Mouse (Mus musculus) hindbrain, embryonic 13.5 days (tissue): Measurements from ENCODE around the gene Phpt1. TPM values are rescaled to one million over a fixed set of nuclear protein-coding genes. Genes with fewer than 3 reads are reported as not detected.

ENCODE experiments used
- ATAC-seq: fragments of 200-750 bp; cut with Nextera tagmentation; 2 replicates; pipeline ENCODE4 v1.8.0; 2017; ENCODE audit warnings: moderate TSS enrichment; ENCODE audit not compliant: low FRiP score
- H3K27ac ChIP-seq: fragments of 300-500 bp; sonication (generic); 2 replicates; pipeline ENCODE4 v1.5.1; 2015; ENCODE audit warnings: inconsistent platforms, mild to moderate bottlenecking, moderate library complexity
- H3K27me3 ChIP-seq: fragments of 300-500 bp; sonication (generic); 2 replicates; pipeline ENCODE4 v1.6.1; 2015; ENCODE audit warnings: mild to moderate bottlenecking, inconsistent platforms
- H3K36me3 ChIP-seq: fragments of 300-500 bp; sonication (generic); 2 replicates; pipeline ENCODE4 v1.6.1; 2015; ENCODE audit warnings: mild to moderate bottlenecking, inconsistent platforms
- H3K4me1 ChIP-seq: fragments of 300-500 bp; sonication (generic); replicated peaks from 2 replicates; pipeline ENCODE4 v1.6.1; 2015; ENCODE audit warnings: inconsistent platforms
- H3K4me2 ChIP-seq: fragments of 300-500 bp; sonication (generic); 2 replicates; pipeline ENCODE4 v1.6.1; 2015; ENCODE audit warnings: inconsistent platforms, mild to moderate bottlenecking, moderate library complexity
- H3K4me3 ChIP-seq: fragments of 300-500 bp; sonication (generic); 2 replicates; pipeline ENCODE4 v1.5.1; 2015; ENCODE audit warnings: mild to moderate bottlenecking, inconsistent platforms
- H3K9ac ChIP-seq: fragments of 300-500 bp; sonication (generic); 2 replicates; pipeline ENCODE4 v1.6.1; 2015; ENCODE audit warnings: mild to moderate bottlenecking, inconsistent platforms
- H3K9me3 ChIP-seq: fragments of 300-500 bp; sonication (generic); 2 replicates; pipeline ENCODE4 v1.6.1; 2016; ENCODE audit warnings: inconsistent platforms
- WGBS: fragments of 180-500 bp; shearing (Covaris S2); methylation state at CpG from one replicate; pipeline ENCODE4 v1.1.7; 2015; 5-methylcytosine and 5-hydroxymethylcytosine counted together
- polyA plus RNA-seq: library from polyadenylated mRNA; unstranded; fragments of >200 nt; fragmentation: Nextera tagmentation; extraction: Ambion mirVana; gene quantifications from 2 replicates; pipeline ENCODE4 v1.2.1, GENCODE M21; 2015

Phpt1 gene
- polyA plus RNA-seq, 1 experiment from 2014 or later = 179 TPM

GRCm38 (mm10) chr2:25596765-25597510 is 21.9 kb upstream of the Phpt1 start:
- no peak overlapping the region for H3K9ac ChIP-seq
- no peak overlapping the region for H3K27ac ChIP-seq
- no peaks in the 10 kb centered on the region for H3K4me1 ChIP-seq
- H3K9me3 ChIP-seq = no peaks in the 10 kb centered on the region
- ATAC-seq = no peak
- no peak overlapping the region for H3K4me2 ChIP-seq
- WGBS = 98% methylated on average over 5 of the region's 5 CpGs
- no peaks in the 10 kb centered on the region for H3K27me3 ChIP-seq
- peaks cover 95% of the 10 kb centered on the region for H3K36me3 ChIP-seq
- no peak overlapping the region for H3K4me3 ChIP-seq

GRCm38 (mm10) chr2:25591863-25592262 is 16.8 kb upstream of the Phpt1 start:
- H3K36me3 ChIP-seq = peaks cover 90% of the 10 kb centered on the region
- no peaks in the 10 kb centered on the region for H3K4me1 ChIP-seq
- H3K9me3 ChIP-seq = no peaks in the 10 kb centered on the region
- H3K27ac ChIP-seq = no peak overlapping the region
- H3K4me2 ChIP-seq = no peak overlapping the region
- H3K9ac ChIP-seq = no peak overlapping the region
- no peak for ATAC-seq
- WGBS = 88% methylated on average over 2 of the region's 2 CpGs
- no peaks in the 10 kb centered on the region for H3K27me3 ChIP-seq
- H3K4me3 ChIP-seq = no peak overlapping the region

GRCm38 (mm10) chr2:25588227-25588907 is 13.3 kb upstream of the Phpt1 start:
- Histone ChIP-seq H3K4me2 (no peak overlapping the region), H3K36me3 (peaks cover 94% of the 10 kb centered on the region), H3K27me3 (no peaks in the 10 kb centered on the region), H3K9ac (no peak overlapping the region), H3K4me3 (no peak overlapping the region), H3K27ac (no peak overlapping the region), H3K9me3 (no peaks in the 10 kb centered on the region), H3K4me1 (peaks cover 6% of the 10 kb centered on the region)
- 95% methylated on average over 8 of the region's 8 CpGs for WGBS
- no peak for ATAC-seq

GRCm38 (mm10) chr2:25587290-25587689 is 12.3 kb upstream of the Phpt1 start:
- Histone ChIP-seq H3K9ac (no peak overlapping the region), H3K4me1 (peaks cover 17% of the 10 kb centered on the region), H3K27me3 (no peaks in the 10 kb centered on the region), H3K36me3 (peaks cover 87% of the 10 kb centered on the region), H3K27ac (no peak overlapping the region), H3K4me3 (no peak overlapping the region), H3K4me2 (no peak overlapping the region), H3K9me3 (no peaks in the 10 kb centered on the region)
- 89% methylated on average over 8 of the region's 8 CpGs for WGBS
- ATAC-seq = no peak

- H3K9ac ChIP-seq = no peak overlapping the region
- no peak overlapping the region for H3K4me2 ChIP-seq
- WGBS = 91% methylated on average over 3 of the region's 3 CpGs
- peaks cover 32% of the 10 kb centered on the region for H3K4me1 ChIP-seq
- peaks cover 70% of the 10 kb centered on the region for H3K36me3 ChIP-seq
- no peak overlapping the region for H3K4me3 ChIP-seq
- peaks cover 4% of the 10 kb centered on the region for H3K27me3 ChIP-seq
- ATAC-seq = no peak
- H3K27ac ChIP-seq = no peak overlapping the region
- H3K9me3 ChIP-seq = no peaks in the 10 kb centered on the region
Observed at GRCm38 (mm10) chr2:25585601-25586000, 10.6 kb upstream of the Phpt1 start.

GRCm38 (mm10) chr2:25584856-25585255 is 9.8 kb upstream of the Phpt1 start:
- Histone ChIP-seq H3K27ac (no peak overlapping the region), H3K4me1 (peaks cover 39% of the 10 kb centered on the region), H3K9me3 (no peaks in the 10 kb centered on the region), H3K4me3 (no peak overlapping the region), H3K36me3 (peaks cover 63% of the 10 kb centered on the region), H3K4me2 (no peak overlapping the region), H3K27me3 (peaks cover 11% of the 10 kb centered on the region), H3K9ac (no peak overlapping the region)
- no peak for ATAC-seq
- 86% methylated on average over 4 of the region's 4 CpGs for WGBS

- no peak overlapping the region for H3K4me2 ChIP-seq
- H3K27ac ChIP-seq = no peak overlapping the region
- ATAC-seq = no peak
- H3K9ac ChIP-seq = no peak overlapping the region
- H3K27me3 ChIP-seq = peaks cover 18% of the 10 kb centered on the region
- no peak overlapping the region for H3K4me3 ChIP-seq
- H3K9me3 ChIP-seq = no peaks in the 10 kb centered on the region
- H3K36me3 ChIP-seq = peaks cover 57% of the 10 kb centered on the region
- 93% methylated on average over 3 of the region's 3 CpGs for WGBS
- peaks cover 46% of the 10 kb centered on the region for H3K4me1 ChIP-seq
Observed at GRCm38 (mm10) chr2:25584152-25584551, 9.1 kb upstream of the Phpt1 start.

- H3K36me3 ChIP-seq = peaks cover 53% of the 10 kb centered on the region
Observed at GRCm38 (mm10) chr2:25583571-25583970, 8.5 kb upstream of the Phpt1 start.

GRCm38 (mm10) chr2:25583120-25583481 is 8.1 kb upstream of the Phpt1 start:
- Histone ChIP-seq H3K36me3 (peaks cover 49% of the 10 kb centered on the region), H3K4me3 (no peak overlapping the region), H3K4me1 (peaks cover 57% of the 10 kb centered on the region), H3K9me3 (no peaks in the 10 kb centered on the region), H3K4me2 (no peak overlapping the region), H3K27ac (peak overlapping the region; percentile 65), H3K9ac (peak overlapping the region; percentile 43; the same call in 1 of the 2 replicates), H3K27me3 (peaks cover 29% of the 10 kb centered on the region)
- WGBS = 74% methylated on average over 6 of the region's 6 CpGs
- no peak for ATAC-seq

More at GRCm38 (mm10) chr2:25583571-25583970, 8.5 kb upstream of the Phpt1 start:
- whole genome bisulfite sequencing = 79% methylated on average over 4 of the region's 4 CpGs
- Histone ChIP-seq H3K9me3 (no peaks in the 10 kb centered on the region), H3K9ac (peak overlapping the region; percentile 43; the same call in 1 of the 2 replicates), H3K4me3 (no peak overlapping the region), H3K27me3 (peaks cover 24% of the 10 kb centered on the region), H3K27ac (peak overlapping the region; percentile 65), H3K4me2 (no peak overlapping the region), H3K4me1 (peaks cover 52% of the 10 kb centered on the region)
- ATAC-seq = no peak

GRCm38 (mm10) chr2:25582466-25583119 is 7.6 kb upstream of the Phpt1 start:
- H3K27ac ChIP-seq = peak overlapping the region; percentile 65
- peak overlapping the region; percentile 43; the same call in 1 of the 2 replicates for H3K9ac ChIP-seq
- peak; percentile 14; the same call in 1 of the 2 replicates for ATAC-seq
- peaks cover 34% of the 10 kb centered on the region for H3K27me3 ChIP-seq
- peaks cover 44% of the 10 kb centered on the region for H3K36me3 ChIP-seq
- H3K4me1 ChIP-seq = peaks cover 62% of the 10 kb centered on the region
- no peak overlapping the region for H3K4me3 ChIP-seq
- 42% methylated on average over 12 of the region's 12 CpGs for WGBS
- no peaks in the 10 kb centered on the region for H3K9me3 ChIP-seq
- H3K4me2 ChIP-seq = no peak overlapping the region

- Histone ChIP-seq H3K4me1 (peaks cover 68% of the 10 kb centered on the region), H3K4me2 (peak overlapping the region; percentile 65; the same call in 1 of the 2 replicates), H3K27me3 (peaks cover 41% of the 10 kb centered on the region), H3K36me3 (peaks cover 38% of the 10 kb centered on the region), H3K9me3 (no peaks in the 10 kb centered on the region), H3K9ac (peak overlapping the region; percentile 39; the same call in 1 of the 2 replicates), H3K27ac (peak overlapping the region; percentile 65), H3K4me3 (no peak overlapping the region; the same call in 1 of the 2 replicates)
- no peak; the same call in 1 of the 2 replicates for ATAC-seq
- 31% methylated on average over 6 of the region's 6 CpGs for WGBS
Observed at GRCm38 (mm10) chr2:25581901-25582301, 6.9 kb upstream of the Phpt1 start.

- peak within 1 kb of the TSS; percentile 52 for H3K4me3 ChIP-seq
- peak within 1 kb of the TSS; percentile 75 for H3K9ac ChIP-seq
- H3K4me1 ChIP-seq = peaks cover 68% of the 10 kb centered on the region
- H3K9me3 ChIP-seq = no peaks in the 10 kb centered on the region
- H3K4me2 ChIP-seq = peak within 1 kb of the TSS; percentile 65
- WGBS = 8% methylated on average over 19 of the region's 19 CpGs
- peak within 1 kb of the TSS; percentile 65 for H3K27ac ChIP-seq
- peak; percentile 75 for ATAC-seq
- peaks cover 33% of the 10 kb centered on the region for H3K36me3 ChIP-seq
- H3K27me3 ChIP-seq = peaks cover 46% of the 10 kb centered on the region
Observed at GRCm38 (mm10) chr2:25581294-25581864, 6.4 kb upstream of the Phpt1 start, which contains the start of gene Ajm1. Ajm1 (minus strand) TSS chr2:25581757.
